Mouse (Mus musculus) intestine, embryonic 14.5 days (tissue): Measurements from ENCODE around the gene Psmb7. TPM values are rescaled to one million over a fixed set of nuclear protein-coding genes. Genes with fewer than 3 reads are reported as not detected.

Source experiments
- ATAC-seq: fragments of 200-750 bp; cut with Nextera tagmentation; replicated peaks from 2 replicates; pipeline ENCODE4 v1.8.0; 2017; ENCODE audit warnings: low read depth, moderate number of reproducible peaks, moderate TSS enrichment, moderate library complexity; ENCODE audit not compliant: low FRiP score, low TSS enrichment
- DNase-seq: peaks from one replicate; pipeline ENCODE4 v3.0.0-alpha.2; 2018; ENCODE audit warnings: low spot score
- H3K27ac ChIP-seq: fragments of 300-500 bp; sonication (generic); 2 replicates; pipeline ENCODE4 v1.5.1; 2014; ENCODE audit warnings: low read depth, mild to moderate bottlenecking, control low read depth
- H3K27me3 ChIP-seq: fragments of 300-500 bp; sonication (generic); replicated peaks from 2 replicates; pipeline ENCODE4 v1.6.1; 2014; ENCODE audit warnings: low read length, control low read depth; ENCODE audit not compliant: control insufficient read depth, insufficient read depth
- H3K36me3 ChIP-seq: fragments of 300-500 bp; sonication (generic); 2 replicates; pipeline ENCODE4 v1.6.1; 2014; ENCODE audit warnings: low read length, control low read depth; ENCODE audit not compliant: control insufficient read depth, insufficient read depth
- H3K4me1 ChIP-seq: fragments of 300-500 bp; sonication (generic); replicated peaks from 2 replicates; pipeline ENCODE4 v1.6.1; 2014; ENCODE audit warnings: low read length, control low read depth, mixed read lengths; ENCODE audit not compliant: control insufficient read depth, insufficient read depth
- H3K4me2 ChIP-seq: fragments of 300-500 bp; sonication (generic); 2 replicates; pipeline ENCODE4 v1.6.1; 2014; ENCODE audit warnings: low read length
- H3K4me3 ChIP-seq: fragments of 300-500 bp; sonication (generic); 2 replicates; pipeline ENCODE4 v1.5.1; 2014; ENCODE audit warnings: low read depth, low read length, control low read depth, mixed read lengths
- H3K9ac ChIP-seq: fragments of 300-500 bp; sonication (generic); 2 replicates; pipeline ENCODE4 v1.6.1; 2014; ENCODE audit warnings: mild to moderate bottlenecking, low read length
- H3K9me3 ChIP-seq: fragments of 300-500 bp; sonication (generic); 2 replicates; pipeline ENCODE4 v1.6.1; 2016; ENCODE audit warnings: low read length, control low read depth; ENCODE audit not compliant: control insufficient read depth
- WGBS: fragments of 180-500 bp; shearing (Covaris S2); extraction: QIAGEN DNeasy Blood & Tissue Kit; methylation state at CpG from one replicate; pipeline ENCODE4 v1.1.7; 2014; 5-methylcytosine and 5-hydroxymethylcytosine counted together
- polyA plus RNA-seq: library from polyadenylated mRNA; unstranded; fragments of >200 nt; fragmentation: Nextera tagmentation; extraction: Ambion mirVana; gene quantifications from 2 replicates; pipeline ENCODE4 v1.2.1, GENCODE M21; 2014

Gene Psmb7
- polyA plus RNA-seq, 1 experiment from 2014 or later = 247 TPM

DNA sequence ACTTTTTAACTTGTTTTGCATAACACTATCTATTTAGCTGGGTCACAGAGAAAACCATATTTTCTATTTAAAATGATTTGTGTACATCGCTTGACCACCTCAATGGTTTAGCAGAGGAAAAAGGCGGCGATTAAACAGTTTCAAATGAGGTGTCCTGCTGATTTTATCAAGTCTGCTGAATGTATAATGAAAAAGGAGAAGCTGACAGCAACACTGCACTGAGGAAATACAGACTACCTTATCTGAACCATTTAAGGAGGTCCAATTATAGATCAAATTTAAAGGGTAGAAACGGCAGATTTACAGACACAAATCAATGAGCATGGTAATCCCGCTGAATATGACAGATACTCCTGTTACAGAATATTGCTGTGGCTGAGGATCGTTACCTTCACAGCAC, 29.4 kb downstream of the Psmb7 start:
- no peak overlapping the region for H3K4me2 ChIP-seq
- no peak for ATAC-seq
- no peaks in the 10 kb centered on the region for H3K4me1 ChIP-seq
- DNase-seq = no peak
- no peaks in the 10 kb centered on the region for H3K9me3 ChIP-seq
- WGBS = 84% methylated on average over 6 of the region's 6 CpGs
- no peak overlapping the region for H3K4me3 ChIP-seq
- H3K27me3 ChIP-seq = no peaks in the 10 kb centered on the region
- no peak overlapping the region for H3K27ac ChIP-seq
- H3K9ac ChIP-seq = no peak overlapping the region
- peaks cover 40% of the 10 kb centered on the region for H3K36me3 ChIP-seq

DNA sequence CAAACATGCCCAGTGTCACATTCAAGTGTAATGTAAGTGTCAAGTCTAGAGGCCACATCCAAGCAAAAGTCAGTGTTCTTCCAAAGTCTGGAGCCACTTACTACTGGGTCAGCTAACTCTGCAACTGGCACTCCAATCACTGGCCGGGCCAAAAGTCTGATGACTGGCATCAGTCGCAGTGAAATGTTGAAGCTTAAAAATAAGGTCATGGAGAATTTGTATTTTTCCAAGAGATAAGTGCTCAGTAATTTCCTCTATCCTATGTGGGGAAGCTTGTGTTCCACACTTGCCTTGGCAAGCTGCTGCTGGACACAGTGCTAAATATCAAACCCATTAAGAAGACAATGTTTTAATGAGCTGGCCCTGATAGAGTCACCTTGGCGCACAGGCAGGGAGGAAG, 30.3 kb downstream of the Psmb7 start:
- WGBS = 99% methylated on average over 3 of the region's 3 CpGs
- ATAC-seq (no peak), DNase-seq (no peak)

DNA sequence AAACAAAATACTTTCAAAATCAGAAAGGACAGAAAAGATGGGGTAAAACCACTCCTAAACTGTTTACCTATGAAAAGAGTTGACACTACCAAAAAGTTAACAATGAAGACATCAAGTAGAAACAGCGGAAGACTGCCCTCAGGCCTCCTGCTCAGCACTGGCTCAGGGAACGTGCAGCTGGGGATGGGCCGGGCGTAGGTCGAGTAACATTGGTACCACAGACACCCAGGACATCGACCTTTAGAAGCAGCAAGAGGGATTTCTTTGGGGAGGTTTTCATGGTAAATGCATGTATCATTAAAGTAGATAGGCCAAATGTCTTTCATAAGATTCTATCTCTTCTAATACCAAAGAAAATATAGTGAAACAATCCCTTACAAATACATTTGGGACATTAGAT, 31.3 kb downstream of the Psmb7 start:
- H3K4me3 ChIP-seq = no peak overlapping the region
- H3K4me2 ChIP-seq = no peak overlapping the region
- H3K27me3 ChIP-seq = no peaks in the 10 kb centered on the region
- no peaks in the 10 kb centered on the region for H3K9me3 ChIP-seq
- WGBS = 92% methylated on average over 6 of the region's 6 CpGs
- H3K36me3 ChIP-seq = peaks cover 42% of the 10 kb centered on the region
- ATAC-seq = no peak
- no peak overlapping the region for H3K27ac ChIP-seq
- H3K9ac ChIP-seq = no peak overlapping the region
- no peaks in the 10 kb centered on the region for H3K4me1 ChIP-seq
- no peak for DNase-seq

More for the DNA sequence above, 30.3 kb downstream of the Psmb7 start:
- Histone ChIP-seq H3K9me3 (no peaks in the 10 kb centered on the region), H3K4me2 (no peak overlapping the region), H3K9ac (no peak overlapping the region), H3K4me1 (no peaks in the 10 kb centered on the region), H3K36me3 (peaks cover 41% of the 10 kb centered on the region), H3K27ac (no peak overlapping the region), H3K27me3 (no peaks in the 10 kb centered on the region), H3K4me3 (no peak overlapping the region)

DNA sequence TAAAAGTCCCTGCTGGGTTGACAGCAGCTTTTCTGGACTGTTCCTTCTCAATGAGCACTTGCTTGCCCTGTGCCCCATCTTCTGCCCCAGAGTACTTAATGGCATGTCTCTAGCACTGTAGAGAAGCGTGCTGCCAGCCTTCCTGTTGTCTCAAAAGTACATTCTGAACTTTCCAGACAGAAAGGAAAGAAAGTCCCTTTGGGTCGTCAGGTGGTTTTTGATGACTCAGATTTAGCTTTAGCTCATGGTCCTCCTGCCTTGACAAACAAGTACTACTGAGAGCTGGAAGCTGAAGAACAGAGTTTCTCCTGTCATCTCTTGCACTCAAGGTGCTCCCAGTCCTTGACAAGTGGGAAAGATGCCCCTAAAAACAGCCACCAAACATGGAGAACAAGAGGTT, 33.7 kb downstream of the Psmb7 start:
- peaks cover 47% of the 10 kb centered on the region for H3K36me3 ChIP-seq
- no peaks in the 10 kb centered on the region for H3K4me1 ChIP-seq
- H3K4me2 ChIP-seq = no peak overlapping the region
- no peak overlapping the region for H3K4me3 ChIP-seq
- WGBS = 89% methylated on average over 2 of the region's 2 CpGs
- no peaks in the 10 kb centered on the region for H3K9me3 ChIP-seq
- no peak for ATAC-seq
- no peak overlapping the region for H3K27ac ChIP-seq
- no peak for DNase-seq
- no peaks in the 10 kb centered on the region for H3K27me3 ChIP-seq
- no peak overlapping the region for H3K9ac ChIP-seq

DNA sequence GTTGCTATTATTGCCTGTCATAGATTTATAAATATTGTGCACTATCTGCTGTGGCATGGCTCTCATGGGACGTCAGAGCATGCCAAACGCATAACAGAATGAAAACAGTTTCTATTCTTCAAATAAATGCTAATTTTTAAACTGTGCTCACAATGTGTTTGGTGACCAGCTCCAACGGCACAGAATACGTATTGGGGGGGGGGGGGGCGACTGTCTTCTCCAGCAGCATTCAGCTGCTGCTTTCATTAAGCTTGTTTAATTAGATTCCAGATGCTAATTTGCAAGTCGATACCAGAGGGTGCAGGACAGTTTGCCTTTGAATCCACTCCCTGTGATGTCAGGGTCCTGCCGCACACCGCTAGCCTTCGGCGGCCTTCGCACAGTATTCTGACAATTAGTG, 34.6 kb downstream of the Psmb7 start:
- 80% methylated on average over 11 of the region's 11 CpGs for WGBS
- no peaks in the 10 kb centered on the region for H3K9me3 ChIP-seq
- no peak overlapping the region for H3K4me3 ChIP-seq
- DNase-seq = no peak
- no peak for ATAC-seq
- H3K27ac ChIP-seq = no peak overlapping the region
- H3K4me2 ChIP-seq = no peak overlapping the region
- peaks cover 47% of the 10 kb centered on the region for H3K36me3 ChIP-seq
- no peaks in the 10 kb centered on the region for H3K27me3 ChIP-seq
- no peak overlapping the region for H3K9ac ChIP-seq
- no peaks in the 10 kb centered on the region for H3K4me1 ChIP-seq

DNA sequence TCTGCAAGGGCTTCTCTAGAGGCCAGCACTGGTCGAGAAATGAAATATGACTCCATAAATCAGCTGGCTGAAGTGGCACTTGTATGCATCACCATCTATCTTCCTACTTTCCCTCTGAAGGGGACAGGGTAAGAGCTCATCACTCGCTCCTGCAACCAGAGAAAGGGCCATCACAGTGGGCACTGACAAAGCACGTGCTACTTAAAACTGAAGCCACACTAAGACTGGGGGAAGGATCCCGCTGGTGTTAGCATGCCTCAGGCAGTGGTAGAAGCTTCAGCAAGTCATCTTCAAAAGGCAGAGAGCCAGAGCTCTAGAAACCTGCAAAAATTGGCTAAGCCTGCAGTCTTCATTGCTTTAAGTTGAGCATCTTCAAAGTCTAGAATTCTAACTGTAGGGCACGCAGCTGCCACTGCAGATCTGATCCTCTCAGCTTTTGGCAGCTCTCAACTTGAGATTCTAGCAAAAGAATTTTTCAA, 35.0 kb downstream of the Psmb7 start:
- no peaks in the 10 kb centered on the region for H3K27me3 ChIP-seq
- H3K36me3 ChIP-seq = peaks cover 50% of the 10 kb centered on the region
- H3K9ac ChIP-seq = no peak overlapping the region
- no peaks in the 10 kb centered on the region for H3K9me3 ChIP-seq
- H3K4me3 ChIP-seq = no peak overlapping the region
- no peak overlapping the region for H3K27ac ChIP-seq
- ATAC-seq (no peak), DNase-seq (no peak)
- no peaks in the 10 kb centered on the region for H3K4me1 ChIP-seq
- H3K4me2 ChIP-seq = no peak overlapping the region
- WGBS = 74% methylated on average over 5 of the region's 5 CpGs

DNA sequence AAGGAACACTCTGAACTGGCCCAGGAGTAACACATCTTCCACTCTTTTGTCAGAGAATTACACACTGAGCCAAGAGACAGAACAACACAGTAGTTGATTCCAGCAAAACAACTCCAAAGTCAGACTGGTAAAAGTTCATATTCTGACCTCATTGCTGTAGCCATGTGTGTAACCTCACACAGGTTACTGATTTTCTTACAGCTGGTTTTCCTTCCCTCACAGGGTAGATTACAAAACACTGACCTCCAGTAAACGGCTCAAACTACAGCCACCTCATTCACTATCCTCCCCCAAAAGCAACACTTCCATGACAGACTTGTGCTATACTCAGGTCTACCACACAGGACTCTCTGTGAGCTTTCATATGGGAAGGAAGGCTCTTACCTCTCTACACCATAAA, 36.2 kb downstream of the Psmb7 start:
- Histone ChIP-seq H3K27ac (no peak overlapping the region), H3K27me3 (no peaks in the 10 kb centered on the region), H3K9me3 (no peaks in the 10 kb centered on the region), H3K9ac (no peak overlapping the region), H3K4me3 (no peak overlapping the region), H3K4me1 (no peaks in the 10 kb centered on the region), H3K36me3 (peaks cover 40% of the 10 kb centered on the region), H3K4me2 (no peak overlapping the region)
- ATAC-seq (no peak), DNase-seq (no peak)
- 74% methylated on average over 1 of the region's 1 CpGs for WGBS

DNA sequence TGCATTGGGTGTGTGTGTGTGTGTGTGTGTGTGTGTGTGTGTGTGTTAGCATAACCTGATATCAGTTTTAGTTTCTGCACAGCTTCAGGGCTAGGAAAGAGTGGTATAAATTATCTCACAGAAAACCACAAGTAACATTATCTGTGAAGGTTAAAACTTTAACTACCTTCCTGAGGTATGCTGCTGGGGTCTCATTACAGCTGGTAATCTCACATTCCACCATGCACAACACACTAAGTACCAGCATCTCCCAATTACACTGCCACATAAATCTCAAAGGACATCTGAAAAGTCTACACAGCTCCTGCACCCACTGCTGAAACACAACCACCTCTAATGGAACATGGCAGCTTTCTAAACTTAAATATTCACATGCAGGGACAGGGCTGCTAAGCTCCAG, 43.0 kb downstream of the Psmb7 start:
- no peaks in the 10 kb centered on the region for H3K4me1 ChIP-seq
- ATAC-seq = no peak
- no peak overlapping the region for H3K27ac ChIP-seq
- no peak overlapping the region for H3K4me2 ChIP-seq
- no peak overlapping the region for H3K9ac ChIP-seq
- peaks cover 14% of the 10 kb centered on the region; the same call in 1 of the 2 replicates for H3K36me3 ChIP-seq
- no peaks in the 10 kb centered on the region for H3K9me3 ChIP-seq
- no peaks in the 10 kb centered on the region for H3K27me3 ChIP-seq
- no peak overlapping the region for H3K4me3 ChIP-seq
- DNase-seq = no peak

DNA sequence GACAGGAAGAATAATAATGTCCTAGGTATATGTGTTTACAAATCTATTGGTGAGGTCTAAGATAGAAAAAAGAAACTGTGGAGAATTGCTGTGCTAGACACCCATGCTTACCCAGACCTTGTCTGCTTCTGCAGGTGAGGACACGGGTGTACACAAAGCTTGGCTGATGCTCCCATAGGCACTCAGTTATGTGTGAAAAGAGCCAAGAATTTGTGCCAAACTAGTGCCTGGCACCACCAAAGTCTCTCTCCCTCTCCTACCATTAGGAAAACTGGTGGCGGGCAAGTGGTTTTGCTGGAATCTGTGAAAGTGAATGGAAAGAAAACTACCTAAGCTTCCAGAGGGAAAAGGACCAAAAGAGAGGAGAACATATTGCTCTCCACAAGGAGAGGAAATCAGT, 45.5 kb downstream of the Psmb7 start:
- WGBS = 91% methylated on average over 2 of the region's 2 CpGs

More for the DNA sequence above, 45.5 kb downstream of the Psmb7 start:
- H3K4me3 ChIP-seq = no peak overlapping the region
- H3K9me3 ChIP-seq = no peaks in the 10 kb centered on the region
- H3K27ac ChIP-seq = no peak overlapping the region
- peaks cover 11% of the 10 kb centered on the region; the same call in 1 of the 2 replicates for H3K36me3 ChIP-seq
- no peak overlapping the region for H3K9ac ChIP-seq
- H3K4me1 ChIP-seq = no peaks in the 10 kb centered on the region; the same call in 1 of the 2 replicates
- no peak overlapping the region for H3K4me2 ChIP-seq
- ATAC-seq = no peak
- no peak for DNase-seq
- H3K27me3 ChIP-seq = no peaks in the 10 kb centered on the region
